Mouse (Mus musculus) liver, adult 2 months (tissue): Measurements from ENCODE around the gene Ecd. TPM values are rescaled to one million over a fixed set of nuclear protein-coding genes. Genes with fewer than 3 reads are reported as not detected.
"Not testable (repeated sequence)": the region's sequence is repeated elsewhere in the genome, so short reads cannot be mapped to it uniquely, and the experiment has no call there.

Experiments used
- DNase-seq: peaks from one replicate; pipeline ENCODE4 v3.0.0-alpha.2; 2011; ENCODE audit warnings: low read depth, low spot score; ENCODE audit errors: extremely low read depth
- H3K27ac ChIP-seq: fragments of 200-500 bp; replicated peaks from 2 replicates; pipeline ENCODE4 v1.5.1; 2012; ENCODE audit warnings: low read depth, mild to moderate bottlenecking, control low read depth, inconsistent platforms, low read length; ENCODE audit not compliant: insufficient read depth
- H3K27me3 ChIP-seq: fragments of 200-500 bp; 2 replicates; pipeline ENCODE4 v1.6.1; 2012; ENCODE audit warnings: mild to moderate bottlenecking, moderate library complexity, low read length, inconsistent platforms; ENCODE audit not compliant: control insufficient read depth, insufficient read depth
- H3K36me3 ChIP-seq: fragments of 200-500 bp; 2 replicates; pipeline ENCODE4 v1.6.1; 2012; ENCODE audit warnings: low read length, inconsistent platforms; ENCODE audit not compliant: control insufficient read depth, insufficient read depth
- H3K4me1 ChIP-seq: fragments of 200-500 bp; 2 replicates; pipeline ENCODE4 v1.6.1; 2011; ENCODE audit warnings: low read length; ENCODE audit not compliant: control insufficient read depth, insufficient read depth
- H3K4me3 ChIP-seq: fragments of 200-500 bp; 2 replicates; pipeline ENCODE4 v1.5.1; 2011; ENCODE audit warnings: low read depth, mild to moderate bottlenecking, control low read depth, low read length, moderate library complexity; ENCODE audit not compliant: insufficient read depth
- H3K79me2 ChIP-seq: fragments of 200-500 bp; 2 replicates; pipeline ENCODE4 v1.6.1; 2012; ENCODE audit warnings: inconsistent platforms, mild to moderate bottlenecking, low read length, moderate library complexity; ENCODE audit not compliant: control insufficient read depth, insufficient read depth
- H3K9ac ChIP-seq: fragments of 200-500 bp; 2 replicates; pipeline ENCODE4 v1.6.1; 2012; ENCODE audit warnings: low read depth, mild to moderate bottlenecking, control low read depth, inconsistent platforms, low read length
- CTCF ChIP-seq: fragments of 200-500 bp; IDR thresholded peaks from 2 replicates; pipeline ENCODE4 v1.5.1; 2011; ENCODE audit warnings: low read depth, low read length, control low read depth
- POLR2A ChIP-seq: fragments of 200-500 bp; IDR thresholded peaks from 2 replicates; pipeline ENCODE4 v1.6.1; 2011; ENCODE audit warnings: low read length, control low read depth; ENCODE audit not compliant: insufficient read depth; ENCODE audit errors: extremely low read depth
- WGBS: fragments of 180-500 bp; shearing (Covaris S2); methylation state at CpG from one replicate; pipeline ENCODE4 v1.1.7; 2018; 5-methylcytosine and 5-hydroxymethylcytosine counted together
- polyA plus RNA-seq: library from polyadenylated mRNA; depleted of rRNA; stranded (reverse); fragments of >200 nt; gene quantifications from 2 replicates; pipeline ENCODE4 v1.2.3, GENCODE M21; 2012
- total RNA-seq: library from RNA; depleted of rRNA; stranded (reverse); fragments of >200 nt; gene quantifications from 2 replicates; pipeline ENCODE4 v1.2.3, GENCODE M21; 2014

The Ecd gene
- total and polyA plus RNA-seq, 2 experiments = 13.6 to 16.7 TPM

- peak; percentile 56 for DNase-seq
- Histone ChIP-seq H3K27ac (no peak overlapping the region), H3K4me1 (peaks cover 8% of the 10 kb centered on the region), H3K27me3 (no peaks in the 10 kb centered on the region), H3K79me2 (no peaks in the 10 kb centered on the region), H3K36me3 (peaks cover 16% of the 10 kb centered on the region), H3K9ac (no peak overlapping the region), H3K4me3 (no peak overlapping the region)
- TF ChIP-seq POLR2A (no peak), CTCF (peak; percentile 62)
- WGBS = 43% methylated on average over 3 of the region's 3 CpGs
Measured at GRCm38 (mm10) chr14:20319420-20319819, 28.5 kb downstream of the Ecd start.

GRCm38 (mm10) chr14:20315137-20315536, 32.8 kb downstream of the Ecd start:
- H3K27ac ChIP-seq = no peak overlapping the region
- H3K4me1 ChIP-seq = peaks cover 8% of the 10 kb centered on the region
- DNase-seq = peak; percentile 52
- no peak overlapping the region for H3K4me3 ChIP-seq
- TF ChIP-seq POLR2A = no peak
- TF ChIP-seq CTCF = no peak
- no peaks in the 10 kb centered on the region for H3K79me2 ChIP-seq
- H3K27me3 ChIP-seq = no peaks in the 10 kb centered on the region
- no peak overlapping the region for H3K9ac ChIP-seq
- H3K36me3 ChIP-seq = peaks cover 25% of the 10 kb centered on the region
- WGBS = 7% methylated on average over 1 of the region's 1 CpGs

- WGBS = 79% methylated on average over 2 of the region's 2 CpGs
- H3K79me2 ChIP-seq, DNase-seq, H3K9ac ChIP-seq, H3K4me3 ChIP-seq, H3K27ac ChIP-seq, H3K27me3 ChIP-seq, H3K4me1 ChIP-seq: not testable (repeated sequence)
- H3K36me3 ChIP-seq = peaks cover 29% of the 10 kb centered on the region
Measured at GRCm38 (mm10) chr14:20305085-20305484, 42.8 kb downstream of the Ecd start.

GRCm38 (mm10) chr14:20298131-20298530, 49.8 kb downstream of the Ecd start:
- Histone ChIP-seq H3K4me1 (peaks cover 2% of the 10 kb centered on the region), H3K36me3 (no peaks in the 10 kb centered on the region; the same call in 1 of the 2 replicates), H3K4me3 (no peak overlapping the region), H3K27me3 (no peaks in the 10 kb centered on the region), H3K79me2 (peaks cover 4% of the 10 kb centered on the region; the same call in 1 of the 2 replicates), H3K9ac (no peak overlapping the region), H3K27ac (no peak overlapping the region)
- peak; percentile 63 for DNase-seq
- 29% methylated on average over 3 of the region's 3 CpGs for WGBS
- no peak for TF ChIP-seq POLR2A
- no peak for TF ChIP-seq CTCF

GRCm38 (mm10) chr14:20297616-20298015, 50.3 kb downstream of the Ecd start:
- DNase-seq = no peak
- peaks cover 2% of the 10 kb centered on the region for H3K4me1 ChIP-seq
- no peak for TF ChIP-seq POLR2A
- TF ChIP-seq CTCF = no peak
- peaks cover 4% of the 10 kb centered on the region; the same call in 1 of the 2 replicates for H3K79me2 ChIP-seq
- no peak overlapping the region for H3K9ac ChIP-seq
- no peak overlapping the region for H3K4me3 ChIP-seq
- 92% methylated on average over 3 of the region's 3 CpGs for WGBS
- no peaks in the 10 kb centered on the region; the same call in 1 of the 2 replicates for H3K36me3 ChIP-seq
- no peak overlapping the region for H3K27ac ChIP-seq
- H3K27me3 ChIP-seq = no peaks in the 10 kb centered on the region

- peaks cover 5% of the 10 kb centered on the region for H3K4me1 ChIP-seq
- no peak for TF ChIP-seq POLR2A
- TF ChIP-seq CTCF = no peak
- peak overlapping the region; percentile 53 for H3K4me3 ChIP-seq
- H3K79me2 ChIP-seq = peaks cover 4% of the 10 kb centered on the region; the same call in 1 of the 2 replicates
- no peak overlapping the region for H3K27ac ChIP-seq
- H3K27me3 ChIP-seq = no peaks in the 10 kb centered on the region
- no peak for DNase-seq
- H3K9ac ChIP-seq = peak overlapping the region; percentile 55
- 20% methylated on average over 8 of the region's 8 CpGs for WGBS
- no peaks in the 10 kb centered on the region for H3K36me3 ChIP-seq
Measured at GRCm38 (mm10) chr14:20294947-20295346, 53.0 kb downstream of the Ecd start.
